Mouse (Mus musculus): Measurements from ENCODE around the gene 1700023F06Rik. TPM values are rescaled to one million over a fixed set of nuclear protein-coding genes. Genes with fewer than 3 reads are reported as not detected.

The 1700023F06Rik gene
- polyA plus RNA-seq, 1 experiment from 2014 or later, result 0.25 TPM

DNA sequence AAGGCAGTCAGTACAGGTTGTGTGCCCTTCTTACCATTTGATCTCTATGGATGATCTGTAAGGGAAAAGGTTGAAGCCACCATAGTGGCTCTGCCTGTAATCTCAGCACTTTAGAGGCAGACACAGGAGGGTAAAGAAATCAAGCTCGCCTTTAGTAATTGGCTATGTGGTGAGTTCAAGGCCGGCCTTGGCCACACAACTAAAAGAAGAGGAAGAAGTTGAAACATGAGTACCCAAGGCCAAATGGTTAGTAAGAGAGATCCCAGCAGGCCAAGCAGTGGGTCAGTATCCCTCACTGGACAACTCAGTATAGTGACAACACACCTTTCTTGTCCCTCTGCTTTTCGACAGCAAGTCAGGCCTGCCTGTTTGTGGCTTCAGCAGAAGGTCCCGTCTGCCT lies 58.6 kb downstream of the 1700023F06Rik start:
- Histone ChIP-seq H3K4me3 (ENCODE audit: low read depth, low read length) (no peak overlapping the region), H3K27ac (ENCODE audit: low read depth, low read length) (no peak overlapping the region), H3K4me1 (replicated peaks; ENCODE audit: control insufficient read depth, insufficient read depth, low read length) (no peaks in the 10 kb centered on the region), H3K9ac (ENCODE audit: low read depth, low read length) (no peak overlapping the region), H3K4me2 (replicated peaks; ENCODE audit: low read depth, low read length) (no peak overlapping the region), H3K9me3 (ENCODE audit: control insufficient read depth, low read length) (no peaks in the 10 kb centered on the region), H3K27me3 (ENCODE audit: control insufficient read depth, insufficient read depth, low read length) (no peaks in the 10 kb centered on the region), H3K36me3 (ENCODE audit: control insufficient read depth, insufficient read depth, low read length) (no peaks in the 10 kb centered on the region)
- DNase-seq (ENCODE audit: low spot score) (no peak), ATAC-seq (ENCODE audit: low FRiP score) (no peak)
- 93% methylated on average over 4 of the region's 4 CpGs for WGBS

Other genes starting within 250 kb of the 1700023F06Rik start
- 41.0 and 51.1 TPM in 2 replicates for gene Nmt1, start 180.4 kb downstream of the 1700023F06Rik start, polyA plus RNA-seq (2014; fragmentation: Nextera tagmentation; extraction: Ambion mirVana)
- 228 and 229 TPM in 2 replicates for gene Dcakd, start 180.2 kb downstream of the 1700023F06Rik start, polyA plus RNA-seq (2014; fragmentation: Nextera tagmentation; extraction: Ambion mirVana)
- gene Plcd3, start 106.9 kb downstream of the 1700023F06Rik start, polyA plus RNA-seq (2014; fragmentation: Nextera tagmentation; extraction: Ambion mirVana), result 1.0 and 1.7 TPM in 2 replicates
- gene Acbd4, start 106.9 kb downstream of the 1700023F06Rik start, polyA plus RNA-seq (2014; fragmentation: Nextera tagmentation; extraction: Ambion mirVana), result 4.9 and 6.2 TPM in 2 replicates
- gene Hexim1, start 92.3 kb downstream of the 1700023F06Rik start, polyA plus RNA-seq (2014; fragmentation: Nextera tagmentation; extraction: Ambion mirVana), result 4.1 and 5.4 TPM in 2 replicates
- gene Hexim2, start 76.1 kb downstream of the 1700023F06Rik start, polyA plus RNA-seq (2014; fragmentation: Nextera tagmentation; extraction: Ambion mirVana), result 5.2 and 7.3 TPM in 2 replicates
- 0.91 and 1.1 TPM in 2 replicates for gene Fmnl1, start 37.5 kb downstream of the 1700023F06Rik start, polyA plus RNA-seq (2014; fragmentation: Nextera tagmentation; extraction: Ambion mirVana)
- not detected in 2 replicates for gene Spata32, start 9.9 kb upstream of the 1700023F06Rik start, polyA plus RNA-seq (2014; fragmentation: Nextera tagmentation; extraction: Ambion mirVana)
- 3.0 and 3.3 TPM in 2 replicates for gene Map3k14, start 58.9 kb upstream of the 1700023F06Rik start, polyA plus RNA-seq (2014; fragmentation: Nextera tagmentation; extraction: Ambion mirVana)
- 2.8 and 3.6 TPM in 2 replicates for gene Arhgap27, start 155.1 kb upstream of the 1700023F06Rik start, polyA plus RNA-seq (2014; fragmentation: Nextera tagmentation; extraction: Ambion mirVana)
- 7.2 and 7.3 TPM in 2 replicates for gene Plekhm1, start 204.1 kb upstream of the 1700023F06Rik start, polyA plus RNA-seq (2014; fragmentation: Nextera tagmentation; extraction: Ambion mirVana)